Mouse (Mus musculus) forebrain, embryonic 14.5 days (tissue): Measurements from ENCODE around the gene Ttc25. TPM values are rescaled to one million over a fixed set of nuclear protein-coding genes. Genes with fewer than 3 reads are reported as not detected.
A peak's percentile ranks its signal among the peaks of the same experiment; 100 is the strongest.

ENCODE experiments used
- ATAC-seq: fragments of 200-750 bp; cut with Nextera tagmentation; 2 replicates; pipeline ENCODE4 v1.8.0; 2017; ENCODE audit warnings: mild to moderate bottlenecking, moderate library complexity
- DNase-seq: peaks from one replicate; pipeline ENCODE4 v3.0.0-alpha.2; 2015; ENCODE audit warnings: low spot score
- H3K27ac ChIP-seq: fragments of 300-500 bp; sonication (generic); 2 replicates; pipeline ENCODE4 v1.5.1; 2014; ENCODE audit warnings: low read depth, mild to moderate bottlenecking, control low read depth, low read length, moderate library complexity
- H3K27me3 ChIP-seq: fragments of 300-500 bp; sonication (generic); replicated peaks from 2 replicates; pipeline ENCODE4 v1.6.1; 2014; ENCODE audit warnings: low read length, control low read depth, mixed read lengths; ENCODE audit not compliant: control insufficient read depth, insufficient read depth
- H3K36me3 ChIP-seq: fragments of 300-500 bp; sonication (generic); 2 replicates; pipeline ENCODE4 v1.6.1; 2014; ENCODE audit warnings: low read length, control low read depth; ENCODE audit not compliant: control insufficient read depth, insufficient read depth
- H3K4me1 ChIP-seq: fragments of 300-500 bp; sonication (generic); 2 replicates; pipeline ENCODE4 v1.6.1; 2014; ENCODE audit warnings: antibody characterized with exemption, low read length, control low read depth; ENCODE audit not compliant: control insufficient read depth, insufficient read depth
- H3K4me2 ChIP-seq: fragments of 300-500 bp; sonication (generic); 2 replicates; pipeline ENCODE4 v1.6.1; 2014; ENCODE audit warnings: mild to moderate bottlenecking, control low read depth, low read length
- H3K4me3 ChIP-seq: fragments of 300-500 bp; sonication (generic); 2 replicates; pipeline ENCODE4 v1.5.1; 2014; ENCODE audit warnings: low read depth, low read length, control low read depth
- H3K9ac ChIP-seq: fragments of 300-500 bp; sonication (generic); 2 replicates; pipeline ENCODE4 v1.6.1; 2014; ENCODE audit warnings: mild to moderate bottlenecking, low read length, control low read depth, moderate library complexity
- H3K9me3 ChIP-seq: fragments of 300-500 bp; sonication (generic); replicated peaks from 2 replicates; pipeline ENCODE4 v1.6.1; 2016; ENCODE audit warnings: low read length, control low read depth, mixed read lengths; ENCODE audit not compliant: control insufficient read depth
- WGBS: fragments of 180-500 bp; shearing (Covaris S2); extraction: QIAGEN DNeasy Blood & Tissue Kit; methylation state at CpG from one replicate; pipeline ENCODE4 v1.1.7; 2014; 5-methylcytosine and 5-hydroxymethylcytosine counted together
- polyA plus RNA-seq: library from polyadenylated mRNA; unstranded; fragments of >200 nt; fragmentation: Nextera tagmentation; extraction: Ambion mirVana; gene quantifications from 2 replicates; pipeline ENCODE4 v1.2.1, GENCODE M21; 2014

Gene Ttc25
- polyA plus RNA-seq: 1.7 and 2.5 TPM in 2 replicates

DNA sequence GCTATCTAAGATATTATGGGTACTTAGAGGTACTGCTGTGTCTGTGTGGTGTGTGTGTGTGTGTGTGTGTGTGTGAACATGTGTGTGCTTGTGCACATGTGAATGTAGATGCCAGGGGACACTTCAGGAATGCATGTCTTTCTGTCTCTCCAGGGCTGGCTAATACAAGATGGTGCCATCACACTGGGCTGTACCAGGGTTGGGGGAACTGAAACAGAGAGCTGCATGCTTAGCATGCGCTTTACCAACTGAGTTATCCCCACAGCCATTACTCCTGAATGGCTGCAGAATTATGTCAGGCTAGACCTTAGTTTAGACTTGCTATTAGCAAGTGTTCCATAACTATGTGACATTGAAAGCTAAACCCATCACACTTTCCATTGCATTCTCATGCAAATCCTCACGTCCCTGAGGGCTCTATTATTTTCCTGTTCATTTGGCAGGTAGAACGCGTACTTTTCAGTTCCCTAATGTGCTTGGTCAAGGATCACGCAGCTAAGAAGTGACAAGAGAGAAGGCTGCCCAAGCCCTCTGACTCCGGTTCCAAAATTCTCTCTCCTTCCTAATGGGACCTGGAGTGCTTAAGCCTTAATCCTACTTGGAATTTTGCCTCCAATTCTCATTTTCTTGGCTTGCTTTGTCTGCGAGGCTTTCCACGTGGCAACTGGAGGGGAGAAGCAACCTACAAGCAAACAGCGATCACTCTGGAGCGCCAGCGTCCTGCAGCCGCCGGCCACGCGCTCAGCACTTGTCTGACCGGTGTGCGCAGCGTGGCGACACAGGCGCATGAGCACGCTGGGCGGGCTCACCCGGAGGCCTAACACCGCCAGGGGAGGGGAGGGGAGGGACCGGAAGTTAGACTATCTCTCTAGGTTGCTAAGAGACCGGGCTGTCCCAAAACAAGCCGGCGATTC is at the start of gene Ttc25:
Gene Ttc25, plus strand, starts transcription at position 776 of the 914 bp plus-strand sequence.
- H3K4me1 ChIP-seq: peaks cover 6% of the 10 kb centered on the region
- peak within 1 kb of the TSS; percentile 67 for H3K9ac ChIP-seq
- 2% methylated on average over 28 of the region's 28 CpGs for WGBS
- ATAC-seq (peak; percentile 98), DNase-seq (peak; percentile 93)
- H3K36me3 ChIP-seq: no peaks in the 10 kb centered on the region
- no peaks in the 10 kb centered on the region for H3K9me3 ChIP-seq
- peak within 1 kb of the TSS; percentile 63 for H3K27ac ChIP-seq
- no peaks in the 10 kb centered on the region for H3K27me3 ChIP-seq
- peak within 1 kb of the TSS; percentile 77 for H3K4me2 ChIP-seq
- peak within 1 kb of the TSS; percentile 40 for H3K4me3 ChIP-seq

DNA sequence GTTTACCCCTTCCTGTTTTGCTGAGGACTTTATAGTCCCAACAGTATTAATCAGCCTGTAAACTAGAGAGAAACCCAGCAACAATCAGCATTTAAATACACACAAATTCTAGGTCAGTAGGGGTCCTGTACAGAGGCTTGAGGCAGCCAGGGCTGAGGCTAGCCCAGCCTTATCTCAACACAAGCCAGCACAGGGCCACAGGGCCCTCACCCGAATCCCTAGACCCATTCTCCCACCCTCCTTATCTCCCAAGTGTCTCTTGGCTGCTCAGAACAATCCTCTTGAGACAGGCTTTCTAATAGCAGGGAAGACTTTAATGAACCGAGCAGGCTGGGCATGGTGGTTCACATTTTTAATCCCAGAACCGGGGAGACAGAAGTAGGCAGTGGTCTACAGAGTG is 45.2 kb upstream of the Ttc25 start:
- no peaks in the 10 kb centered on the region for H3K4me1 ChIP-seq
- no peak overlapping the region for H3K27ac ChIP-seq
- H3K4me3 ChIP-seq: no peak overlapping the region
- no peak overlapping the region for H3K9ac ChIP-seq
- no peak for ATAC-seq
- no peaks in the 10 kb centered on the region for H3K9me3 ChIP-seq
- DNase-seq: no peak
- H3K4me2 ChIP-seq: no peak overlapping the region
- H3K27me3 ChIP-seq: no peaks in the 10 kb centered on the region
- 80% methylated on average over 3 of the region's 3 CpGs for whole genome bisulfite sequencing
- H3K36me3 ChIP-seq: peaks cover 100% of the 10 kb centered on the region

DNA sequence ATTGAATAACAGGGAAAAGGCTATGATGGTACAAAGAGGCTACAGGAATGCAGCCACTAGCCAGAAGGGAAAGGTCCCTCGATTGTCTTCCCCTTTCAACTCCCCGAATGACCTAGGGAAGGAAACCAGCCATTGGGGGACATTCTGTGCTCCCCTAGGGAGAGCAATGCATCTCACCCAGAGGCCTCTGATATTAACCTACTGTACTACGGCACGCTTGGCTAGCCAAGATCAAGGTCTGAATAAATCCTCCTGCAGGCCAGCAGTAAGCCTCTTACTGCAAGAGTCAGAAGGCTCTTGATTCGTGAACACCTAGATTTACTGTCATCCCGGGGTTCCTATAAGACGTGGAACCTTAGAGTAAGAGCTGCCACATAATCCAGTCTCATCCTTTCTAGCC is 44.8 kb upstream of the Ttc25 start:
- Histone ChIP-seq H3K36me3 (peaks cover 100% of the 10 kb centered on the region), H3K9me3 (no peaks in the 10 kb centered on the region), H3K9ac (no peak overlapping the region), H3K27ac (no peak overlapping the region), H3K27me3 (no peaks in the 10 kb centered on the region), H3K4me2 (no peak overlapping the region), H3K4me1 (no peaks in the 10 kb centered on the region), H3K4me3 (no peak overlapping the region)
- DNase-seq (no peak), ATAC-seq (no peak)
- 78% methylated on average over 7 of the region's 7 CpGs for WGBS

DNA sequence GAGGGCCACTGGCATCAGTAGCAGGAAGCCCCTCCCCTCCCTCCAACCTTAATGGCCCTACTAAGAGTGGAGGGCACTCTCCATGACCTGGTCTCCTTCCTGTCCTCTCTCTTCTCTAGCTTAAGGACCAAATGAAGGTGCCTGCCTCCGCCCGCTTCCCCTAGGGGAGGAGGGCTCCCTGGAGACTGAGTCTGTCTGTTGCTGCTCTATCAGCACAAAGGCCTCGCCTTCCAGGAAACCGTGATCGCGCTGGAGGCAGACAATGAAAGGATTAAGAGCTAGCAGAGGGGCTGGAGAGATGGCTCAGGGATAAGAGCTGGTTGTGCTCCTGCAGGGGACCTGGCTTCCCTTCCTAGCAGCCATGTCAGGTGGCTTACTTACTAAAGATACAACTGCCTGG is 44.1 kb upstream of the Ttc25 start:
- no peak overlapping the region for H3K9ac ChIP-seq
- H3K36me3 ChIP-seq: peaks cover 100% of the 10 kb centered on the region
- no peak overlapping the region for H3K4me3 ChIP-seq
- ATAC-seq (no peak), DNase-seq (no peak)
- no peaks in the 10 kb centered on the region for H3K4me1 ChIP-seq
- H3K27me3 ChIP-seq: no peaks in the 10 kb centered on the region
- WGBS: 7% methylated on average over 6 of the region's 6 CpGs
- no peak overlapping the region for H3K27ac ChIP-seq
- no peaks in the 10 kb centered on the region for H3K9me3 ChIP-seq
- H3K4me2 ChIP-seq: no peak overlapping the region

DNA sequence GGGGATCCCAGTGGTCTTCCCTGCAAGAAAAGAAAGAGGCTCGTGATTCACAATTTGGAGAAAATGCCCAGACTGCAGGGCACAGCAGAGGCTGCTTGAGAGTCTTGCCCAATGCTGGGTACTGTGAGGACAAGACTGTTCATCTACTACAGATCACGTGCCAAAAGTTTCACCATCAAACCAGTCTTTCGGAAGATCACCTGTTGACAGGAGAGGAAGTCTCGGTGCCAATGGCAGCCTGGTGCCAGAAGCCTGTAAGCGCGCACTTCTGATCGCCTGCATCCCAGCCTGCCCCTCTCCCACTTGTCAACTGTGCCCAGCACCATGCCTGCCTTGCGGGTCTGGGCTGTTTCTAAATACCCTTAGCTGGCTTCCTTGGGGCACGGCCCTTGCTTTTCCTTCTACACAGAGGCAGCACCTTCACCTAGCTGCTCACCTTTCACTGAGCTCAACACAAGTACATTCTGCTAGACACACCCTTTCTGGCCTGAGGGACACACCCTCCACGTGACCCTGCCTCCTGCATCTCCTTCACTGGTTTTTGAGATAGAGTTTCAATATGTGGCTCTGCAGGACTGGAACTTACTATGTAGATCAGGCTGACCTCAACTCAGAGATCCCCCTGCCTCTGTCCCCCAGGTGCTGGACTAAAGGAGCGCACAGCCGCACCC is 40.3 kb upstream of the Ttc25 start:
- DNase-seq (no peak), ATAC-seq (no peak)
- Histone ChIP-seq H3K4me2 (no peak overlapping the region), H3K4me1 (no peaks in the 10 kb centered on the region), H3K36me3 (peaks cover 99% of the 10 kb centered on the region), H3K9ac (no peak overlapping the region), H3K27me3 (no peaks in the 10 kb centered on the region), H3K4me3 (no peak overlapping the region), H3K27ac (no peak overlapping the region), H3K9me3 (no peaks in the 10 kb centered on the region)
- WGBS: 96% methylated on average over 12 of the region's 12 CpGs

DNA sequence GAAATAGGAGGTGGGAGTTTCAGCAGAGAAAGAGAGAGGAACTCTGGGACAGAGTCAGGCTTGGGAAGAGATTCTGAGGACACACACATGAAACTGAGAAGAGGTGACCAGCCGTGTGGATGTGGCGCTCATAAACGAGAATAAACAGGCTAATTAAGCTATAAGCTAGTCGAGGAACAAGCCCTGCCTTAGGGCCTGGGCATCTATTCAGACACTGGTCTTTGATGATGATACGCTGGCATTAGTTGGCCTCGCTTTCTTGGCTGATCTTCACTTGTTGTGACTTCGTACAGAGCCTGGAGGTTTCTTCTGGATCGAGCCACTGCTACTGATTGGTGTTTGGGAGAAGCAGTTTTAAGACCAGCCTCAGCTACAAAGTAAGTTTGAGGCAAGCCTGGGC is 39.4 kb upstream of the Ttc25 start:
- Histone ChIP-seq H3K4me2 (no peak overlapping the region), H3K4me3 (no peak overlapping the region), H3K9ac (no peak overlapping the region), H3K36me3 (peaks cover 95% of the 10 kb centered on the region), H3K4me1 (no peaks in the 10 kb centered on the region), H3K9me3 (no peaks in the 10 kb centered on the region), H3K27me3 (no peaks in the 10 kb centered on the region), H3K27ac (no peak overlapping the region)
- WGBS: 90% methylated on average over 8 of the region's 8 CpGs
- ATAC-seq (no peak), DNase-seq (no peak)

DNA sequence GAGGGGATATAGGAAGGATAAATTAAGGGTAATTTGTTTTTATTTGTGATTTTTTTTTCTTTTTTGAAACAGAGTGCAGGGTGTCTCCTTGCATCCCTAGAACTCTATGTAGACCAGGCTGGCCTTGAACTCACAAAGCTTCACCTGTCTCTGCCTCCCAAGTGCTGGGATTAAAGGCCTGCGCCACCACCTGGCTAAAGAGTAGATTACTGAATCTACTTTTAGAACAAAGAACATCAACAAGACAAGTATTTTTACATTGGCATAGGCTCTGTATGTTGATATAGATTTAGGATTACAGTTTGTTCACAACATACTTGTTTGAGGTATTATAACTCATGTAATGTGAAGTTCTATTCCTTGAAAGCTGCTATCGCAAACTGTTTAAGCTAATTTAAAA is 34.9 kb upstream of the Ttc25 start:
- Histone ChIP-seq H3K27me3 (no peaks in the 10 kb centered on the region), H3K9ac (no peak overlapping the region), H3K4me1 (no peaks in the 10 kb centered on the region), H3K9me3 (no peaks in the 10 kb centered on the region), H3K36me3 (peaks cover 95% of the 10 kb centered on the region), H3K27ac (no peak overlapping the region), H3K4me3 (no peak overlapping the region), H3K4me2 (no peak overlapping the region)
- DNase-seq (no peak), ATAC-seq (no peak)
- WGBS: 90% methylated on average over 2 of the region's 2 CpGs

DNA sequence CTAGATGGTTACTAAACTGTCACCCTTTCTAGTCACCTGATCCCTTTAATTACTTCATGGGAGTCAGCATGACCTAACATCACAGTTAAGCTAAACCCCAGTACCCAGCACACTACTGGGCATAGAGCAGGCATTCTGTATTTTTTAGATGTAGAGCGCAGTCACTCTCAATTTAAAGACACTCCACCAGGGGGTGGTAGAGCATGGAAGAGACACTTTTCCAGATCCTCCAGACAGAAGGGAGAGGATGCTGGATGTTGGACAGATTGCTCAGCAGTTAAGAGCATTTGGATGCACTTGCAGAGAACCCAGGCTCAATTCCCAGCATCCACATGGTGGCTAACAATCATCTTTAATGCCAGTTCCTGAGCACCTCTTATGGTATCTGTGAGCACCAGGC is 33.0 kb upstream of the Ttc25 start:
- Histone ChIP-seq H3K27me3 (no peaks in the 10 kb centered on the region), H3K9ac (no peak overlapping the region), H3K36me3 (peaks cover 92% of the 10 kb centered on the region), H3K4me2 (no peak overlapping the region), H3K4me1 (no peaks in the 10 kb centered on the region), H3K4me3 (no peak overlapping the region), H3K27ac (no peak overlapping the region), H3K9me3 (no peaks in the 10 kb centered on the region)
- WGBS: 81% methylated on average over 1 of the region's 1 CpGs
- ATAC-seq (0 out of 2 replicates have a peak, but pooled peaks have one; percentile 18), DNase-seq (peak; percentile 54)

DNA sequence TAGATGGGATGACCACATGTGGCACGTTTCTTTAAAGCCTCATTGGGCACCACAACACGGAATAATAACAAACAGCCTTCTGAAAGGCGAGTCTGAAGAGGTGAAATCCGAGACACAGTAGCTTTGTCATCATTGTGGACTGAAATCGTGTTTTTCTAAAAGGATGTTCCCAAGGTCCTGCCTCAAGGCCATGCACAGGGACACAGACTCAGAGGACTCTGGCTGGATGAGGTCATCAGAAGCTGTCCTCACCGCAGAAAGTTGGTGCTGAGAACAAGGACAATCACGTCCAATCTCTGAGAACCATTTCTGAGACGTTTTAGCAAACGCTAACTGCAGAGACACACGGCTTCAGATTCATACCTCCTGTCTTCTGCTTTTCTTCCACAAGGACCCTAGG is 31.7 kb upstream of the Ttc25 start:
- ATAC-seq: no peak
- Histone ChIP-seq H3K9me3 (no peaks in the 10 kb centered on the region), H3K36me3 (peaks cover 94% of the 10 kb centered on the region), H3K27ac (no peak overlapping the region), H3K4me1 (no peaks in the 10 kb centered on the region; the same call in 1 of the 2 replicates), H3K9ac (no peak overlapping the region), H3K4me3 (no peak overlapping the region), H3K4me2 (no peak overlapping the region), H3K27me3 (no peaks in the 10 kb centered on the region)
- no peak for DNase-seq
- WGBS: 92% methylated on average over 10 of the region's 10 CpGs
